In the genomic region with DNA sequence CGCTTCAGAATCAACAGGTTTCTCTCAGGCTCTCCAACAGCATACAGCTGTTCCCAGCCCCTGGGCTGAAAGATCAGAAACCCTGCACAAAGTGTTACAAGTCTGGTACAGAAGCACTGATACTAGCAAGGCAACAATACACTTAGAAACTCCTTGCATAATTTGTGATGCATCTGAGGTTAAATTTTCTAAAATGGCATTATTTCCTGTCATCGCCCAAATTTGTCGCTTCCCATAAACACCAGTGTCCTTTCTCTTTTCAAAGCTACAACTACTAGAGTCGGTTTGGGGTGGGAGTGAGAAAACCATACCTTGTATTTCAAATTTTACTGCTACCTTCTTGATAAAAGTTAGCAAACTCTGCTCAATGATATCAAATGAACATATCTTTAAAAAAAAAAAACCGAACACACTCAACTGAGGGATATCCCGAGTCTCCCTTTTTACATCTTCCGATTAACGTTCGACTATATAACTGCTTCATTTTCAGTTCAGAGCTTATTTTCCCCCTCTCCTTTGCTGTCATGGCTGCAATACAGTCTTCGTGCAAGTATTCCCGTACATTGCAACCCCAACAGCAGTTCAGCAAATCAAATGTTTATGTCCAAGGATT, we compare ENCODE assay signal across 8 mouse cellular contexts. TPM values are rescaled to one million over a fixed set of nuclear protein-coding genes. Genes with fewer than 3 reads are reported as not detected.
DNase-seq lines count a peak whose midpoint lies in the region; ATAC-seq and TF ChIP-seq lines count a peak whose summit lies in the region.

No protein-coding gene starts in this region.

- peak overlapping the region; percentile 96 for H3K9ac ChIP-seq in kidney, postnatal 0 days (ENCODE audit: low read depth, low read length)
- peak overlapping the region; percentile 95 for H3K9ac ChIP-seq in hindbrain, postnatal 0 days (replicated peaks; ENCODE audit: low read length)
- peak overlapping the region; percentile 92 for H3K9ac ChIP-seq in neural tube, embryonic 12.5 days

- TF ChIP-seq POLR2A in brain, embryonic 14.5 days (IDR thresholded peaks at IDR 0.05; ENCODE audit: borderline replicate concordance, extremely low read depth, insufficient read depth, insufficient read length, poor library complexity, severe bottlenecking), result no peak

- H3K4me1 ChIP-seq in kidney, postnatal 0 days (replicated peaks; ENCODE audit: insufficient read depth, low read length), result no peaks in the 10 kb centered on the region
- H3K4me1 ChIP-seq in hindbrain, postnatal 0 days (ENCODE audit: insufficient read depth, low read length), result peaks cover 14% of the 10 kb centered on the region
- peaks cover 9% of the 10 kb centered on the region; the same call in 1 of the 2 replicates for H3K4me1 ChIP-seq in neural tube, embryonic 12.5 days

- DNase-seq in kidney, postnatal 0 days (ENCODE audit: low spot score), result peak; percentile 16
- no peak for DNase-seq in kidney, adult 18-20 months
- DNase-seq in brain, embryonic 14.5 days (ENCODE audit: low read depth), result peak; percentile 24
- no peak for DNase-seq in hindbrain, postnatal 0 days (ENCODE audit: low spot score)
- DNase-seq in cerebellum, adult 11 months, result no peak
- DNase-seq in gastrocnemius, postnatal 14 days, result no peak

- intact Hi-C loops in gastrocnemius, postnatal 14 days (cut with DNase I; ENCODE audit: low total_unique reads), result no loop called here

- 3% methylated on average over 11 of the region's 11 CpGs for WGBS in kidney, postnatal 0 days
- 5% methylated on average over 11 of the region's 11 CpGs for WGBS in hindbrain, postnatal 0 days
- 9% methylated on average over 11 of the region's 11 CpGs for WGBS in neural tube, embryonic 12.5 days

- no peak for ATAC-seq in kidney, postnatal 0 days (replicated peaks; ENCODE audit: low FRiP score, low read depth)
- no peak for ATAC-seq in hindbrain, postnatal 0 days
- no peak for ATAC-seq in neural tube, embryonic 12.5 days (ENCODE audit: low FRiP score, low read depth)
- no peak for ATAC-seq in granulocyte monocyte progenitor cell, adult 5-6 weeks (replicated peaks; ENCODE audit: poor library complexity, severe bottlenecking)

- H3K36me3 ChIP-seq in kidney, postnatal 0 days (ENCODE audit: insufficient read depth, low read length), result 0 out of 2 replicates have a peak, but pooled peaks cover 20% of the 10 kb centered on the region
- H3K36me3 ChIP-seq in hindbrain, postnatal 0 days (ENCODE audit: insufficient read depth, low read length), result peaks cover 23% of the 10 kb centered on the region
- H3K36me3 ChIP-seq in neural tube, embryonic 12.5 days, result peaks cover 32% of the 10 kb centered on the region

- H3K9me3 ChIP-seq in kidney, postnatal 0 days (replicated peaks; ENCODE audit: low read length), result no peaks in the 10 kb centered on the region
- H3K9me3 ChIP-seq in hindbrain, postnatal 0 days (ENCODE audit: low read length), result no peaks in the 10 kb centered on the region
- H3K9me3 ChIP-seq in neural tube, embryonic 12.5 days, result no peaks in the 10 kb centered on the region

- no peaks in the 10 kb centered on the region for H3K27me3 ChIP-seq in kidney, postnatal 0 days (ENCODE audit: insufficient read depth, low read length)
- H3K27me3 ChIP-seq in hindbrain, postnatal 0 days (ENCODE audit: insufficient read depth, low read length), result no peaks in the 10 kb centered on the region
- H3K27me3 ChIP-seq in neural tube, embryonic 12.5 days (replicated peaks), result no peaks in the 10 kb centered on the region

- no peak for TF ChIP-seq CTCF in kidney, postnatal 0 days (IDR thresholded peaks at IDR 0.05; ENCODE audit: low read depth)
- TF ChIP-seq CTCF in brain, embryonic 14.5 days (IDR thresholded peaks at IDR 0.05; ENCODE audit: borderline replicate concordance, extremely low read depth, insufficient read depth, insufficient read length), result no peak
- no peak for TF ChIP-seq CTCF in hindbrain, postnatal 0 days (IDR thresholded peaks at IDR 0.05; ENCODE audit: low read depth)

- H3K4me3 ChIP-seq in kidney, postnatal 0 days (replicated peaks; ENCODE audit: low read depth, low read length), result peak overlapping the region; percentile 83
- peak overlapping the region; percentile 91 for H3K4me3 ChIP-seq in hindbrain, postnatal 0 days (ENCODE audit: low read length)
- peak overlapping the region; percentile 96 for H3K4me3 ChIP-seq in neural tube, embryonic 12.5 days

- peak overlapping the region; percentile 100 for H3K27ac ChIP-seq in kidney, postnatal 0 days
- H3K27ac ChIP-seq in hindbrain, postnatal 0 days, result peak overlapping the region; percentile 100
- H3K27ac ChIP-seq in neural tube, embryonic 12.5 days, result peak overlapping the region; percentile 99

- peak overlapping the region; percentile 66 for H3K4me2 ChIP-seq in kidney, postnatal 0 days (ENCODE audit: low read length)
- peak overlapping the region; percentile 77 for H3K4me2 ChIP-seq in hindbrain, postnatal 0 days (ENCODE audit: low read depth, low read length)
- peak overlapping the region; percentile 70 for H3K4me2 ChIP-seq in neural tube, embryonic 12.5 days (replicated peaks)

RNA-seq across cellular contexts. Expression of a gene that starts 1.2 kb away (rescaled TPM):
- 1,008 and 1,013 TPM in 2 replicates for polyA plus RNA-seq in kidney, postnatal 0 days (2015; fragmentation: Nextera tagmentation; extraction: Ambion mirVana)
- polyA plus RNA-seq in brain, embryonic 14.5 days (2012; rRNA removed), result 702 and 773 TPM in 2 replicates
- total RNA-seq in hindbrain, postnatal 0 days (2014; rRNA removed), result 474 and 477 TPM in 2 replicates
- 981 and 1,003 TPM in 2 replicates for polyA plus RNA-seq in hindbrain, postnatal 0 days (2015; fragmentation: Nextera tagmentation; extraction: Ambion mirVana)
- 1,184 and 1,219 TPM in 2 replicates for polyA plus RNA-seq in neural tube, embryonic 12.5 days (2016; fragmentation: Nextera tagmentation; extraction: Ambion mirVana)
- total RNA-seq in granulocyte monocyte progenitor cell, adult 5-6 weeks (2014; fragmentation: Nextera tagmentation), result 482 and 644 TPM in 2 replicates
- total RNA-seq in granulocyte monocyte progenitor cell, adult 5-6 weeks (2017), result 590 and 678 TPM in 2 replicates
- total RNA-seq in gastrocnemius, postnatal 14 days (2021), result 100 to 1,000 TPM; 121 to 143 TPM

RNA-seq across cellular contexts. Expression of a gene that starts 20.7 kb away (rescaled TPM):
- 251 and 271 TPM in 2 replicates for polyA plus RNA-seq in kidney, postnatal 0 days (2015; fragmentation: Nextera tagmentation; extraction: Ambion mirVana)
- 1,229 and 1,645 TPM in 2 replicates for polyA plus RNA-seq in brain, embryonic 14.5 days (2012; rRNA removed)
- 640 and 655 TPM in 2 replicates for total RNA-seq in hindbrain, postnatal 0 days (2014; rRNA removed)
- polyA plus RNA-seq in hindbrain, postnatal 0 days (2015; fragmentation: Nextera tagmentation; extraction: Ambion mirVana), result 966 and 1,016 TPM in 2 replicates
- polyA plus RNA-seq in neural tube, embryonic 12.5 days (2016; fragmentation: Nextera tagmentation; extraction: Ambion mirVana), result 999 and 1,042 TPM in 2 replicates
- 100 and 137 TPM in 2 replicates for total RNA-seq in granulocyte monocyte progenitor cell, adult 5-6 weeks (2014; fragmentation: Nextera tagmentation)
- 136 and 149 TPM in 2 replicates for total RNA-seq in granulocyte monocyte progenitor cell, adult 5-6 weeks (2017)
- 10 to 100 TPM; 84.9 to 97.5 TPM for total RNA-seq in gastrocnemius, postnatal 14 days (2021)

RNA-seq across cellular contexts. Expression of a gene that starts 29.4 kb away (rescaled TPM):
- 74.6 and 94.9 TPM in 2 replicates for polyA plus RNA-seq in kidney, postnatal 0 days (2015; fragmentation: Nextera tagmentation; extraction: Ambion mirVana)
- 105 and 168 TPM in 2 replicates for polyA plus RNA-seq in brain, embryonic 14.5 days (2012; rRNA removed)
- total RNA-seq in hindbrain, postnatal 0 days (2014; rRNA removed), result 50.2 and 61.9 TPM in 2 replicates
- 80.7 and 81.8 TPM in 2 replicates for polyA plus RNA-seq in hindbrain, postnatal 0 days (2015; fragmentation: Nextera tagmentation; extraction: Ambion mirVana)
- 141 and 143 TPM in 2 replicates for polyA plus RNA-seq in neural tube, embryonic 12.5 days (2016; fragmentation: Nextera tagmentation; extraction: Ambion mirVana)
- total RNA-seq in granulocyte monocyte progenitor cell, adult 5-6 weeks (2014; fragmentation: Nextera tagmentation), result 172 and 175 TPM in 2 replicates
- 170 and 173 TPM in 2 replicates for total RNA-seq in granulocyte monocyte progenitor cell, adult 5-6 weeks (2017)
- 10 to 100 TPM; 14.7 to 18.9 TPM for total RNA-seq in gastrocnemius, postnatal 14 days (2021)

RNA-seq across cellular contexts. Expression of a gene that starts 43.2 kb away (rescaled TPM):
- 90.6 and 94.3 TPM in 2 replicates for polyA plus RNA-seq in kidney, postnatal 0 days (2015; fragmentation: Nextera tagmentation; extraction: Ambion mirVana)
- polyA plus RNA-seq in brain, embryonic 14.5 days (2012; rRNA removed), result 67.9 and 84.3 TPM in 2 replicates
- 54.3 and 62.2 TPM in 2 replicates for total RNA-seq in hindbrain, postnatal 0 days (2014; rRNA removed)
- 129 and 130 TPM in 2 replicates for polyA plus RNA-seq in hindbrain, postnatal 0 days (2015; fragmentation: Nextera tagmentation; extraction: Ambion mirVana)
- 84.8 and 87.1 TPM in 2 replicates for polyA plus RNA-seq in neural tube, embryonic 12.5 days (2016; fragmentation: Nextera tagmentation; extraction: Ambion mirVana)
- 75.8 and 96.5 TPM in 2 replicates for total RNA-seq in granulocyte monocyte progenitor cell, adult 5-6 weeks (2014; fragmentation: Nextera tagmentation)
- total RNA-seq in granulocyte monocyte progenitor cell, adult 5-6 weeks (2017), result 113 and 118 TPM in 2 replicates
- 10 to 100 TPM; 11.9 to 15.1 TPM for total RNA-seq in gastrocnemius, postnatal 14 days (2021)

RNA-seq across cellular contexts. Expression of a gene that starts 59.4 kb away (rescaled TPM):
- polyA plus RNA-seq in kidney, postnatal 0 days (2015; fragmentation: Nextera tagmentation; extraction: Ambion mirVana), result 6.9 and 8.3 TPM in 2 replicates
- polyA plus RNA-seq in brain, embryonic 14.5 days (2012; rRNA removed), result 12.4 and 15.1 TPM in 2 replicates
- total RNA-seq in hindbrain, postnatal 0 days (2014; rRNA removed), result 9.9 and 11.8 TPM in 2 replicates
- polyA plus RNA-seq in hindbrain, postnatal 0 days (2015; fragmentation: Nextera tagmentation; extraction: Ambion mirVana), result 10.7 and 11.0 TPM in 2 replicates
- 12.9 and 13.1 TPM in 2 replicates for polyA plus RNA-seq in neural tube, embryonic 12.5 days (2016; fragmentation: Nextera tagmentation; extraction: Ambion mirVana)
- 5.1 and 5.2 TPM in 2 replicates for total RNA-seq in granulocyte monocyte progenitor cell, adult 5-6 weeks (2014; fragmentation: Nextera tagmentation)
- 2.6 and 4.1 TPM in 2 replicates for total RNA-seq in granulocyte monocyte progenitor cell, adult 5-6 weeks (2017)
- 1 to 10 TPM; 1.4 TPM for total RNA-seq in gastrocnemius, postnatal 14 days (2021)

Comparison
In these comparisons a context has a peak if more than half of its experiments do, and no peak if none do; other contexts are left out.
1. DNase-seq: peak in kidney, postnatal 0 days (single experiment) and brain, embryonic 14.5 days (single experiment); none in kidney, adult 18-20 months (single experiment), hindbrain, postnatal 0 days (single experiment), cerebellum, adult 11 months (single experiment) and gastrocnemius, postnatal 14 days (single experiment).
2. Peak in every context shown above with its lines, with median percentiles within 50 percentile points of each other: H3K27ac ChIP-seq, H3K4me2 ChIP-seq, H3K4me3 ChIP-seq and H3K9ac ChIP-seq.